Mouse (Mus musculus): ENCODE data around the gene Shbg. TPM values are rescaled to one million over a fixed set of nuclear protein-coding genes. Genes with fewer than 3 reads are reported as not detected.

Shbg gene
- polyA plus RNA-seq, 1 experiment from 2014 or later, result 0.13 TPM

DNA sequence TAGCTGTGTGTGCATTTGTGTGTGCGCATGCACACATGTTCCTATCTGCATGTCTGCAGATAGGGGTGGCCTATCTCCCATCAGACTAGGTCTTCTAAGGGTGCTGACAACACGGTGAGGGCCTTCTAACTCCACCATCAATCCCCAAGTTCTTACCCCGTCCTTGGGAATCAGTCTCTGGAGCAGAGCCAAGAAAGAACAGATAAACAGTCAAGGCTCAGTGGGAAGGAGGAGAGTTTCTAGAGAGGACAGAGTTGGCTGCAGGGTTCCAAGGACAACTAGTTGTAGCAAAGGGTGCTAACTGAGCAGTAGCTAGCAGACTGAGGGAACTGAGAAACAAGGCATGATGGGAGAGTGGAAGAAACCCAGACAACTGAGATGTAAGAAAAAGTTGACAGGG is 15.9 kb downstream of the Shbg start:
- no peak for DNase-seq (ENCODE audit: low spot score)

DNA sequence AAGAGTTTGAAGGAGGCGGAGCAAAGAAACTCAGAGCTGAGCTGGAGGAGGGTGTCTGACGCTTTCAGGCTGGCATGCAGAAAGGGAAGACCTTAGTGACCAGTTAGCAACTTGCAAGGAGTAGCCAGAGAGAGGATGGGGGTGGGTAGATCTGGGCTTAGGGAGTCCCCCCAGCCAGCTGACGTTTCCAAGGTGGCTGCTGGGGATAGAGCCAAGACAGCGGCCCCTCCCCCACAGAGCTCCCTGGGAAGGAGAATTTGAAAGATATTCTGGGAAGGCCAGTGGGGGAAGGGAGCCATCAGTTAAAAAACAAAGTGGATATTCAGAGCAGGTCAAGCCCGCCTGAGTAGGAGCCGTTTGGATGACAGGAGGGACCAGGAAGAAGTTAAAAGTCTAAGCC is 17.6 kb downstream of the Shbg start:
- DNase-seq (ENCODE audit: low spot score), result no peak

DNA sequence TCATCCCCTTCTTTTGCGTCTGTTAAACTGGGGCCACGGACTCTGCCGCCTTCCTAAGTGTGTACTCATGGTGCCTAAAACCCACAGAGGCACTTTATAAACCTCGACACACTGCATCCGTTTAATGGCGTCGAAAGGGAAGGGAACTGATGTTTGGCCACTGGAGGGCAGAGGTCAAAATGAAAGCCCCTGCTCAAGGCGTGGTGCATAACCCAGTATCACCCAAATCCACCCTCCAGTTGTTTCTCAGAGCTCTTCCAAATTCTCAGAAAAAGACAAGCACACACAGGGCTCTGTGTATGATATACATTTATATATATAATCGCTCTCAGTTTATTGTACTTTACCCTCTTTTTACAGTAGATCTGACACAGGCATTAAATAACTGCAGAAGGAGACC is 18.3 kb downstream of the Shbg start:
- no peak for DNase-seq (ENCODE audit: low spot score)

DNA sequence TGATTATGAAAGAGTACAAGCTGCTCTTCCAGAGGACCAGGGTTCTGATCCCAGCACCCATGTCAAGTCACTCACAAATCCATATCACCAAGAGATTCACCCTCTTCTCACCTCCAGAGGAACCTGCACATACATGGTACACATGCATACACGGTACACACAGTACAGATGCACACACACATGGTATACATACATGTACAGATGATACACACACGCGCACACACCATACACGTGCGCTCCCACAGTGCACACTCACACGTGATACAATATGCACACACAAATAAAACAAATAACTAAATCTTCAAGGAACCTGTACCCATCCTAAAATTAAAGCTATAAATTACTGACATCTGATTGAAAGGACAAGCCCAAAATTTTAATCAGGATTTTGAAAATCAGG is 22.9 kb downstream of the Shbg start:
- no peak for DNase-seq (ENCODE audit: low spot score)

DNA sequence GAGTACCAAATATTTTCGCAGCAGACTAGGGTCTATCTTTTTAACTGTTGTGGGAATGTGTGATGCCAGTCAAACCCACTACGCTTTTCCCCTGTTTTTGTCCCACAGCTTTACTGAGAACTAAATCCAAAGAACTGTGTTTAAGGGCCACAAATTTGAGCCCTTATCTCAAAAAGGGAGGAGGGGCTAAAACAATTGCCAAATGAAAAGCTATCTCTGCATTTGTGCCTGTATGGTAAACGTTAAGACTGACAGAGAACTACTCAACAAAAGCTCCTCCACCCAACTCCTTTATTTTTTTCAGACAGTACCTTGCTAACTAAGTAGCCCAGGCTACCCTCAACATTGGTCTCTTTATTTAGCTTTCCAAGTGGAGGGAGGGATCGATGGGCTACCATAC is 24.9 kb downstream of the Shbg start:
- DNase-seq (ENCODE audit: low spot score), result no peak

DNA sequence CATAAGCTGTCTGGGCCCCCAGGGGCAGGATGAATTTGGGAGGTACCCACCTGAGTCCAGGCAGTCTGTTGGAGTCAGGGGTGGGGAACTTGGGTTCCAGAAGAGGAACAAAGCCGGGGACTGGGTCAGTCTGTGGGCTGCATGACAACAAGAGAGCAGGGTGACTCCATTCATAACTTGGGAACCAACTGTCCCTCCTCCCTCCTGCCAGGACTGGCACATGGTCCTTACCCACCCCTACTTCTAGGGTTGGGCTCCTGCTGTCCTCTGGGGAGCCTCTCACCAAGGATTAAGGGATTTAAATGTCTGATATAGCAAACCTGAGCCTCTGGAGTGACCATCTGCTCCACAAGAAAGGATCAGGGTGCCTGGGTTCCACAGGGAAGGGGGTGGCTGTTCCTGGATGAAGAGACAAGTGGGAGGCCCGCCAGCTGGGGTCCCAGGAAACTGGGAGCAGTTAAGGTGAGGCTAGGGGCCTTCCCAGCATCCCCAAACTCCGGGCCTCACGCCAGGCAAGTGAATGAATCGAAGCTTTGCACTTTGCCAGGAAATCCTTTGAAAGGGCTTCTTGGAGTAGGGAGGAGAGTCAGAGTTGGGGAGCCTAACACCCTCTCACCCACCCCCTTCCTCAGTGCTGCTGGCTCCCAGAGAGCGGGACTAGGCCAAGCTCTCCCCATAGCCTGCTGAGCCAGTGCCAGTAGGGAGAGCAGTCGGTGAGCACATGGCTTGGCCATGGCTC is 25.6 kb downstream of the Shbg start:
- DNase-seq (ENCODE audit: low spot score), result no peak

DNA sequence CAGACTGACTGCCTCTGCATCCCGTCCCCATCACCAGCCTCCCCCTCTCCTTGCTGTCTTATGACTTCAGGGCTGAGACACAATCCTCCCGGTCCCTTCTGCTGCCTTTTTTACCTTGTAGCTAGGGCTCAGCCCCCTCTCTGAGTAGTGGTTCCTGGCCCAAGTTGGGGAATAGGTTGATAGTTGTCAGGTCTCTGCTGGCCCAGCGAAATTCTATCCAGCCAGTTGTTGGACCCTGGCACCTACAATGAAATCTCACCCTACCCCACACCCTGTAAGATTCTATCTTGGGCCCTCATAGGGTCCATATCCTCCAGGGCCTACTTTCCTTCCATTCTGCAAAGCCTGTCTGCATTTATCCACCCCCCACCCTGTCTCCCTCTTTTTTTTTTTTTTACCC is 26.3 kb downstream of the Shbg start:
- DNase-seq (ENCODE audit: low spot score), result no peak

DNA sequence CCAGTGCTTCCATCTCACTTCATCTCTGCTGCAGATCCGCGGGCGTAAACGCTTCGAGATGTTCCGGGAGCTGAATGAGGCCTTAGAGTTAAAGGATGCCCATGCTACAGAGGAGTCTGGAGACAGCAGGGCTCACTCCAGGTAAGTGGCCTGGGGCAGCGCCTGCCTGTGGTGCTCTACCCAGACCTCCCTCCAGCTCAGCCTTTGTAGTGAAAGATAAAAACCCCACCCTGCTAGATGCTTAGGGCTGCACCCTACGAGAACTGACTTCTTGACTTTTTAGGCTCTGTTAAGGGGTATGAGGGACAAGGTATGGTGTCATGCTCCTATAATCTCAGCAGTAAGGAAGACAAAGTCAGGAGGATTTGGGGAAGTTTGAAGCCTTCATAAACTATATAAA is 27.1 kb downstream of the Shbg start:
- DNase-seq (ENCODE audit: low spot score), result no peak

DNA sequence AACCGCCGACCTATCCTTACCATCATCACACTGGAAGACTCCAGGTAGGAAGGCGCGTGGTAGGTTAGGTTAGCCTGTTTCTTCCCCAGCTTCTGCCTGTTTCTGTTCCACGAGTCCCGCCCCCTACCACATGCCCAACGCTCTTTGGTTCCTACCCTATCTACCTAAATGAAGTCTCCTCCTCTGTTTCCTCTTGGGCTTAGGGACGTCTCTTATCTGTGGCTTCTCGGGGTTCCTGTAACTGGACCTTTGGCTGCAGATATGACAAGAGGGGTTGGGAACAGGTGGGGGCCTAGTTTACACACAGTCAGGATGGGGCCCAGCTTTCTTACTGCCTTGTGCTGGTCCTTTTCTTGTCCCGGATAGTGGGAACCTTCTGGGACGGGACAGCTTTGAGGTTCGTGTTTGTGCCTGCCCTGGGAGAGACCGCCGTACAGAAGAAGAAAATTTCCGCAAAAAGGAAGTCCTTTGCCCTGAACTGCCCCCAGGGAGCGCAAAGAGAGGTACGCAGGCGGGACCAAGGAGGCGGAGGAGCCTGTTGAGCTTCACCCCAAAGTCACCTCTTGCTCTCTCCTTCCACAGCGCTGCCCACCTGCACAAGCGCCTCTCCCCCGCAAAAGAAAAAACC is 28.4 kb downstream of the Shbg start:
- no peak for DNase-seq (ENCODE audit: low spot score)

DNA sequence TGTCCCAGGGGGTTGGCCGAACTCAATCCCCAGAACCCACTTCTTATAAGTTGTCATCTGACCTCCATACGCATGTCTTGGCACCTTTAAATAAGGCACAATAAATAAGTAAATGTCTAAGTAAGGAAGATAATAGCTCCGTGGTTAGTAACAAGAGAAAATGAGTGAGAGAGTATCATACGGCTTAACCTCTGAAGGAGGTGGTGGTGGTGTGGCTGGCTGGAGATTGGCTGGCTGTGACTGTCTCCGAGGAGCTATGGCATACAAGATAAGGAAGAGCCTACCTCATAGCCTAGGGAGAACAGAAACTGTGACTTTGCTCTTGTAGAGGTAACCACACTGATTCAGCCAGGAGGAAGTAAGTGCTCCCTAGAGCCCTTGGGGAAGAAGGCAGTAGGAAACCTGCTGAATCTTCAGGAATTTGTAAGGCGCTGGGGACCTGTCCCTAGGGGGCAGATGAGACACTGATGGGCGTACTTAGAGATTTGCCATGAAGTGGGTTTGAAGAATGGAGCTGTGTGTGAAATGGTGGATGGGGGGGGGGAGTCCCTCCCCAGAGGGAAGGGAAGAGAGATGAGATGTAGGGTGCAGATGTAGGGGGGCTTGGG is 31.9 kb downstream of the Shbg start:
- no peak for DNase-seq (ENCODE audit: low spot score)

DNA sequence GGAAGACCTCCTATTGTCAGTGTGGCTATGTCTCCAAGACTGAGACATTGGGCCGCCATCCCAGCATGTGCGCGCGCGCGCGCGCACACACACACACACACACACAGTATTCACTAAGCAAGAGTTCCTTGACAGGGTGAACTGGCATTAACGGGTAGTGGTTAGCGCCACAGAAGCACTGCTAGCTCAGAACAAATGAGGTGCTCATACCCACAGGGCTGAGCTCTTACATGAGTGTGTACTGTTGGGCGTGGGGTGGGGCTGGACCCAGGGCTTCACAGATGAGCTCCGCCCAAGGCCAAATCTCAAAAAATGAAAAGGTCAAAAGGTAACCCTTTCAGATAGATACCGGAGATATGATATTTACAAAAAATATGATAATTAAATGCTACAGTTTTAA is 32.8 kb downstream of the Shbg start:
- DNase-seq (ENCODE audit: low spot score), result no peak

DNA sequence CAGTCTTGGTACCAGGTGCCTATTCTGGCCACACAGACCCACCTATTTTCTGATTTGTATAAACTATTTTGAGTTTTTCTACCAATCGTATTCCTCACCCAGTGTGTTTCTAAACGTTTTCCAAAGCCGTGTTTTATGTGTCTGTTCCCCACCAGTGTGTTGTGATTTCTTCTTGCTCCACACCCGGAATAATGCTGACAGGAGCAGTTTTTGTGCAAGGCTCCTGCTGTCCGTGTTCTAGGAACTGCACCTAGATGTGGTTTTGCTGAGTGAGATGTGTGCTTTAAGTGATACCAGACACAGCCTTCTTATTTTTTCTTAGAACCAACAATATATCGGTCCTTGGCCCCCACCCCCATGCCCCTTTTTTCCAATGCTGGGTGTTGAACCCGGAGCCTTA is 33.7 kb downstream of the Shbg start:
- DNase-seq (ENCODE audit: low spot score), result no peak

DNA sequence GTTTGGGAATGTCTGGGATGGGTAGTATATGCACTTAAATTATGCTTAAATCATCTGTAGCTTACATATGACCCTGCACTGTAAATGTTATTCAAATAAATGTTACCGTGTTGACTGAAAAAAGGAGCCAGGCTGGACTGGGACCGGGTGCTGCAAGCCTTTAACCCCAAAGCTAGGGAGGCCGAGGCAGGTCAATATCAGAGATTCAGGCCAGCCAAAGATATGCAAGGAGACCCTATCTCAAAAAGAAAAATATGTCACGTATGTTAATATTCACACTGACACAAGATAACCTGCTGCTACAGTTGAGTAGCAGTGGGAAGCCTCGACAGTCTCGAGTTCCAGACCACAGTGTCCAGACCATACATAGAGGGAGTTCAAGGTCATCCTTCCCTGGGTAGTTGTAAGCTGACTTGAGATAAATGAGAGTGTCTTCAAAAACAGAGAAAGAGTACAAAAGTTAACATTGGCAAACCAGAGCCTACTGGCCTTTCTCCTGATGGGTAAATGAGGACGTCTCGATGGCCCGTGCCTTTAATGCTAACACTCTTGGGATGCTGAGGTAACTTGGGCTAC is 35.4 kb downstream of the Shbg start:
- DNase-seq (ENCODE audit: low spot score), result no peak

DNA sequence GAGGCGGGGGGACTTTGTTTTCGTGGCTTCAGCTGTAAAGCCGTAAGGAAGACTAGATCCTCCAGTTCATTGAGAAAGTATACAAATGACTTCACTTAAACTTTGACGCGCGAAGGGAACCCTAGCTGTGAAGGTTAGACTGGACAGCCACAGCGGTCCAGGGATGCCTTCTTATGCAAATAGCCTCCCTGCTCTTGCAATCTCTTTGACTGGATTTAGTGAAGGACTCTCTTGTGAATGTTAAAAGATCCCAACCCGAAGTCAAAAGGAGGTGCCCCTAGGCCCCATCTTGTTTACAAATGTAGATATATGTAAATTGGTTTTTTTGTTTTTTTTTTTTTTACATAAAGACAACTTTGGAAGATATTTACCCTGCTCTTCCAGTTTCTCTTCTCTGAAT is 35.9 kb downstream of the Shbg start:
- no peak for DNase-seq (ENCODE audit: low spot score)

DNA sequence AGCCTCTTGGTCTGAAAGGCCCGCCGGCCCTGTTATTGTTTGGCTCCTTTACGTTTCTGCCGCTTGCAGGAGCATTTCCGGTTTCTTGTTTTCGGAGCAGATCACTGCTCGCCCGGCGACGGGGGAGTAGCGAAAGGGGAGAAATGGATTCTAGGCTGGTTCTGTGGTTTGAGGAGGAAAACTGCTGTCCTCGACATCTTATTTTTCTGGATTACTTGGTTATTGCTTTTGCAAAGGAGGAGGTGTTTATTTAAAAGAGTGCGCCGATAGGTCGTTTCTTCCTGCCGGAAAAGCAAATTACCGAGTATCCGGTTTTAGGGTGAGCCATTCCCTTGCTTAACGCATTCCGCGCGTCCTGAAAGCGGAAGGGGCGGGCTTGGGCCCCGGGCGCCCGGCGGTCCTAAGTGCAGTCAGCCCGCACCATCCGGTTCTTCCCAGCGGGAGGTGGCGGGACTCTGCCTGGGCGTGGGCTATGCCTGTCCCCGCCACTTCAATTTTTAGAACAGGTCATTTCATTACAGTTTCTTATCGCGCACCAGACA is 36.5 kb downstream of the Shbg start:
- peak; percentile 93 for DNase-seq (ENCODE audit: low spot score)

DNA sequence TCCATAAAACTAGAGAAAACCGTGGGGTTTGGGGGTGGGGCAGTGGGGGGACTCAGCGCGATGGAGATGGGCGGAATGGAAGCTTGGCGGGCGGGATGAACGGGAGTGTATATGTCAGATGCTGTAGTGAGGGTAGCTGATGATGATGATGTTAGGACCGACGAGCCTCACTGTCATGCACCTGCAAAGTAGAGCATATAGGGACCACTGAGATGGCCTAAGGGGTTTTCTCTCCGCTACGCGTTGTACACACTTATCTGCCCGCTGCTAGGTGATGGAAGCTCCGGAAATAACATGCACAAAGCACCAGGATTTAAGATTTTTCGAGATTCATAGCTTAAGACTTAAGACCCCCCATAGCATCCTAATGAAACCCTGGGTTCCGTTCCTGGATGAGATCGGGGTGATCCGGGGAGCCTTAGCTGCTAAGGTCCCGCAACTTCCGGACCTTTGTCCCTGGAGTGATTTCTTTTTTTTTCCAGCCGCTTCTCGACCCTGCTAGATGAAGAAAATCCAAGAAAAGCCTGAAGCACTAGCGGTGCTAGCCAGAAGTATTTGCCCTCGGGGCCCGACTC is 37.0 kb downstream of the Shbg start:
- no peak for DNase-seq (ENCODE audit: low spot score)

DNA sequence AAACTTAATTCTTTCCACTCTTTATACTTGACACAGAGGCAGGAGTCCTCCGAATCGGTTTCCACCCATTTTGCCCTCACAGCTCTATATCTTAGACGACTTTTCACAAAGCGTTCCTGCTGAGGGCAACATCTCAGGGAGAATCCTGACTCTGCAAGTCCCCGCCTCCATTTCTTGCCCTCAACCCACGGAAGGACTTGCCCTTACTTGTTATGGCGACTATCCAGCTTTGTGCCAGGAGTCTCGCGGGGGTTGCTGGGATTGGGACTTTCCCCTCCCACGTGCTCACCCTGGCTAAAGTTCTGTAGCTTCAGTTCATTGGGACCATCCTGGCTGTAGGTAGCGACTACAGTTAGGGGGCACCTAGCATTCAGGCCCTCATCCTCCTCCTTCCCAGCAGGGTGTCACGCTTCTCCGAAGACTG is 37.6 kb downstream of the Shbg start, which contains the start of the genes Wrap53 and Trp53:
Wrap53 (minus strand) TSS at position 165 of the 424 bp plus-strand sequence.
Trp53 (plus strand) TSS at position 269 of the 424 bp plus-strand sequence.
- DNase-seq (ENCODE audit: low spot score), result peak; percentile 93

DNA sequence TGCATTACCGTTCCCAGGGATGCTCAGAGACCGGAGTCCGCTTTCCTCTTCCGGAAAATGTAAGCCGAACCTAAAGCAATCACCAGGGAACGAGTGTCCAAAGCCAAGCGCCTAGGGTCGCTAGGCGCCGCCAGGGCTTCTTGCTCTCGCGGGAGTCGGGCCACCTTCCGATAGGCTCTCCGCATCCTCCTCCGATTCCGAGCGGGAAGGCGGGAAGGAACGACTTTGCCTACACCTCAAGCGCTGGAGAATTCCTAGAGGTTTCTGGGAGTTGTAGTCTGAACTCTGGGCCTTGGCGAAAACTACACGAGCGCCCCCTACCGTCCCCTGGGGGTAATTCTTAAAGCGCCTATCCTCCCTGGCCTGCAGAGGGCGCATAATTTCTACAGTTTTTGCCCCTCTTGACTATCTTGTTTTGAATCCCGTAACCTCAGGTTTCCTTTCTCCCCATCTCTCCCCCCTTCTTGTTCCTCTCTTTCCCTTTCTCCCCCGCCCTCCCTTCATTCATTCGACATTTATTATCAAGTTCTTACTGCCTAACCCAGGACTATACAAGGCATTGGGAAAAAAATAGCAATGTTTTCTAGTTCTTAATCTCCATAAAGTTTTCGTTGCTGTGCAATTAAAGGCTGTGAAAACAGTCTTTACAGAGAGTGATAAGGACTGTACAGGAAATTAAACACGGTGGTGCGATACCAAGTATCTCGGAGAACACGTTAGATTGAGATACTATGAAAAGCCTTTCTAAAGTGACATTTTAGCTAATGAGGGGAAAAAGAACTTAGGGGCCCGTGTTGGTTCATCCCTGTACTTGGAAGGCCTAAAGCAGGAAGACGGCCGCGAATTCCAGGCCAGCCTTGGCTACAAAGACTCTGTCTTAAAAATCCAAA is 38.3 kb downstream of the Shbg start:
- DNase-seq (ENCODE audit: low spot score), result peak; percentile 95

DNA sequence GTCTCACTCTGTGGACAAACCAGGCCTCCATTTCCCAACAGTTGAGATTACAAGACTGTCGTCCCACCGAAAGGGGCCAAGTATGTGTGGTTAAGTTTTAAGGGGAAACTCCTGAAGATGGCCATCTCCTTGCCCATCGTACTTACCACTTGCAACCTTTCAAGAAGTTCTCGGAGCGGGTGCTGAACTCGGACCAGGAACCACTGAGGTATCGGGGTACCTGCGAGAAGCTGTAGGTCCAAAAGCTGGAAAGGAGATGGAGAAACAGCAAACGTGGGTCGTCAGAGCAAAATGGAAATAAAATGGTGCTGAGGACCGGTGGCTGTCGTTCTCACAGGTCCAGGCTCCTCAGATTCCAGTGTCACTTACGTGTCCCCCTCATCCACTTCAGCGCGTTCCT is 39.4 kb downstream of the Shbg start:
- no peak for DNase-seq (ENCODE audit: low spot score)

DNA sequence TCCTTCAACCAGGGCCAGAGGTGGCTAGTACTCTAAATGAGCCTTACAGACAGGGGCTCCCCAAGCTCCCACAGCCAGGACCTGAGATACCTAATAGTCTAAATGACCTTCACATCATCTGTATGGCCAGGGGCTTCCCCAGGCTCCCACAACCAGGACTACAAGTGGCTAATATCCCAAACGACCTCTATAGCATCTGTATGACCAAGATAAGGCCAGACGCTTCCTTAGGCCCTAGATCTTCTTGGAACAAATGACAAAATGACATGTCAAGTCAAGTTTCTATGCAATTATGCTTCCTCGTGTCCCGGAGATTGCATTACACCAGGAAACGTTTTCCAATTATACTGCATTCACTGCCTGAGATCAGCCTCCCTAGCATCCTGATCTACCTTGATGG is 41.4 kb downstream of the Shbg start:
- DNase-seq (ENCODE audit: low spot score), result no peak

DNA sequence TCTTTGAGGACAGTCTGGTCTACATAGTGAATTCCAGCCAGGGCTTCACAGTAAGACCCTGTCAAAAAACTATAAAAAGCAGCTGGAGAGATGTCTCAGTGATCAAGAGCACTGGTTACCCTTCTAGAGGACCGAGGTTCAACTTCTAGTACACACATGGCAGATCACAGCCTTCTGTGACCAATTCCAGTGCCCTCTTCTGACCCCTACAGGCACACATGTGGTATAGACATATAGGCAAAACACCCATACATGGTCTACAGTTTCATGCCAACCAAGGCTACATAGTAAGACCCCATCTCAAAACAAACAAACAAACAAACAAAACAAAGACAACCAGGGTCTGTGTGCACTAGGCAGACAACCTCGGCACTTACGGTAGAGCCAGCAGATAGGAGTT is 42.5 kb downstream of the Shbg start:
- peak; percentile 55 for DNase-seq (ENCODE audit: low spot score)
